Mouse (Mus musculus): ENCODE measurements around the gene Fau.

Gene Fau

DNA sequence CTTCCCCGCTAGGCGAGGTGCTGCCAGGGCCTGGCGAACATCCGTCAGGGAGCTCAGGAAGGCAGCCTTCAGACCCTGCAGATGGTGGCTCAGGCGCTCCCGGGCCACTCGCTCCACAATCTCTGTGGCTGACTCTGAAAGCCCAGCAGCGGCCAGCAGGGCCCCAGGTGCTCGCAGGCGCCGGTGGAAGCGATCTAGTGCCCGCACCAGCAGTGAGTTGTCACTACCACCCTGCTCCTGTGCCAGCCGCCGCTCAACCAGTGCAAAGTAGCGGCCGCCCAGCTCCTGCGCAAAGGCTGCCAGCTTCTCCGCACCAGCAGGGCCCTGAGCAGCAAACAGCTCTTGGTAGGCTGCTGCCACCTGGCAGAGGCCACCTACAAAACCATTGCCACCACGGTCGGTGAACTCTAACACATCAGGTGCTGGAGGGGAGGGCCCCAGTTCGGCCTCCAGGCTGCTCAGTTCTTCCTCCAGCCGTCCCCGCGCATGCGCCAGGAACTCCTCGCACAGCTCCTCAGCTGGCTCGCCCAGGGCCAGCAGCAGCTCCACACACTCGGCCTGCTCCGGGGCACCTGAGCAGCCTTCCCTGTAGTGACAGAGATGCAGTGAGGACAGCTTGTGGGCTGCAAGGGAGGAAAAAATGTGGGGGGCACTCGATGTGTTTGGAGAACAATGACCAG, 13.1 kb downstream of the Fau start:
- no peak for DNase-seq (ENCODE audit: low read depth in 1 of 2, low spot score in 2 of 2)

DNA sequence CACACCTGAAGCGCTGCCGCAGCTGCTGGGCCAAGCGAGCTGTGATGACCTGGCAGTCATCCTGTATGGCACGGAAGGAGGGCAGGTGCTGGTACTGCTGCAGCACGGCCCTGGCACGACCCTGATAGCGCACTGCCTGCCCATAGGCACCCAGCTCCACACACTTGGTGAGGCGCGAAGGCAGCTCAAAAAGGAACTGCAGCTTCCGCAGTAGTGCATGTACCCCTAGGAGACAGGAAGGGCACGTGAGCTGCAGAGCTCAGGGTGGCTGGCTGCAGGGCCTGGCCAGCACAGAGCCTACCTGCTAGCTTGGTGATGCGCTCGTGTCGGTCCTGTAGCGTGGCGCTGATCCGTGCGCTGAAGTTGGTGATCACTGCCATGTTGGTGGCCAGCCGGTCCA, 13.6 kb downstream of the Fau start:
- DNase-seq (ENCODE audit: low read depth in 1 of 2, low spot score in 2 of 2), result no peak

DNA sequence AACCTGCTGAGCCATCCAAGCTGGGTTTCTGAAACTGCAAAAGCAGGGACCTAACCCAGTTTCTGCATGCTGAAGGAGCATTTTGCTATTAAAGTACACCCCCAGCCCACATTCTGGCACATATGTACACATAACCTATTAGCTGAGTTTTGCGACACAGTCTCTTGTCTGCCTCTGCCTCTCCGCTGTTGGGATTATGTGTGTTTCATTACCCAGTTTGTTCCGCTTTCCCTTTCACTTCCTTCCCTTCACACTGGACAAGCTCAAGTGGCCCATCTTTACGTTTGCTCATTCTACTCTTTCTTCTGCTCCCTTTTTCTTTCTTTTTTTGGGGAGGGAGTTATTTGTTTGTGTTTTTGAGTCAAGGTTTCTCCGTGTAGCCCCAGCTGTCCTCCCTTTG, 16.2 kb downstream of the Fau start:
- DNase-seq (ENCODE audit: low read depth in 1 of 2, low spot score in 2 of 2), result no peak

DNA sequence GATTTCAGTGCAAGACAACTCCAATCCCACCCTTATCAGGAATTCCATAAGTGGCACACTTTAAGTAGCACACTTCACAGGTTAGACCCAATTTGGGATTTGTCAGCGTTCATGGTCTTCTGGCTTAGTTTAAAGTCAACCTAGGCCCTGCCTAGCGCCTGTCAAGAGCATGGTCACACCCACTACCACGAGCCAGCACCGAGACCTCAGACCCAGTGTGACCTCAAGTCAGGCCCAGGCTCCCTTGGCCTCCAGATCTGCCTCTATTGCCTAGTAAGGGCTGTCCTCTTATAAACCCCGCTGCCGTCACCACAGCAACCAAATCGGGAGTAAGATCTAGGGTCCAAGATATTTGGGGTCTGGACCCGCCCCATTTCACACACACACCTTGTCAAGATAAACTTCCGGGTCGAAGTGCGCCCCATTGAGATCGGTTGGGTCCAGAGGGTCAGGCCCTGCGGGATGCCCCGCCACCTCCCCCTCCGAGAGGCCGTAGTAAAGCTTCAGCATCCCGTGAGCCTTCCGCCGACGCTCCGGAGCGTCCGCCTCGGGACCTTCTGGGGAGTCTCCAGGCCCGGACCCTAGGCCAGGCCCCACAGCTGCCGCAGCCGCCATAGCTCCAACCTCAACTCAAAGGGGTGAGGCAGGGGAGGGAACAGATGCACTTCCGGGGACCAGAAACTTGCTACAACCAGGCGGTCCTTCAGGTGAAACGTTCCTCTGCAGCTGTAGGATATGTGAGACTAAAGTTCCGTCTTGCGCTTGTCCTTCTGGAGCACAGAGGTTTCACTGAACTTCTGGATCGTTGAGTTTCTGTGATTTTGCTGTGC, 19.1 kb downstream of the Fau start, which contains the start of gene Vps51:
Gene Vps51 (minus strand): TSS at position 668 of the 830 bp plus-strand sequence.
- peak; percentile 57 to 65 for DNase-seq (ENCODE audit: low read depth in 1 of 2, low spot score in 2 of 2)

DNA sequence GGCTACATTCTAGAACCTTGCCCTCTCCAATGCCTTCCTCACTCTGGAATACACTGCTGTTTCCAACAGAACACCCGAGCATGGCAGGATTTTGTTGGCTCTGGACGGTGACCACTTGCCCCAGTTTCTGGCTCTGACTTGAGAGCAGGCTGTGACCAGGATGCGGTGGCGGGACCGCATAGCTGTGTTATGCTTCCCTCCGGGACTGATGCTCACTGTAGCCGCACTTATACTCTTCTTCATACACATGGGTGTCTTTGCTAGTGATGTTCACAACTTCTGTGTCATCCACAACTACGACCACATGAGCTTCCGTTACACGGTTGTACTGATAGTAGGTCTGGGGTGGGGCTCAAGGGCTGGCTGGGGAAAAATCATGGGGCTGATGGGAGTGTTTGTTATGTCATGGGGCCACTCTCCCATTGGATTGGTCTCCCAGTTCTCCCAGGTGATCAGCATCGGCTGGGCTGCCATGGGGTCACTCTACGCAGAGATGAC, 22.4 kb downstream of the Fau start, which contains the start of gene Tmem262:
Gene Tmem262 (plus strand): TSS at position 51 of the 498 bp plus-strand sequence.
- DNase-seq (ENCODE audit: low read depth in 1 of 2, low spot score in 2 of 2), result no peak

DNA sequence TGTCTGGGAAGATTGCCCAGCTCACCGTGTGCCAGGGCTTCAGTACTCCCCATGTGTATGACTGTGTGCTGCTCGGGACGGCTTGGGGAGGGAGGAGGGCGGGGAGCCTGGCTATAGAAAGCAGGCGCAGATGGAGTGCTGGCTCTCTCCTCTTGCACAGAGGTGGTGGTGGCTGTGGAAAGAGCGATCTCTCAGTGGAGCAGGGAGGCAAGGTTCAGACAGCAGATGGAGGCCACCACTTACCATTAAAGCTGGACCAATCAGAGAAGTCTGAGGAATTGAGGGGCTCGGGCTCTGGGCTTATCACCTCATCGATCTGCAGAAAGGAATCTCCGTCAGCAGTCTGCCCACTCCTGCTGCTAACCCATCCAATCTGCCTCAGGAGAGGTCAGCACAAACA, 24.5 kb downstream of the Fau start, which contains the start of gene Gm28374:
Gene Gm28374 (minus strand): TSS at position 101 of the 400 bp plus-strand sequence.
- no peak for DNase-seq (ENCODE audit: low read depth in 1 of 2, low spot score in 2 of 2)

DNA sequence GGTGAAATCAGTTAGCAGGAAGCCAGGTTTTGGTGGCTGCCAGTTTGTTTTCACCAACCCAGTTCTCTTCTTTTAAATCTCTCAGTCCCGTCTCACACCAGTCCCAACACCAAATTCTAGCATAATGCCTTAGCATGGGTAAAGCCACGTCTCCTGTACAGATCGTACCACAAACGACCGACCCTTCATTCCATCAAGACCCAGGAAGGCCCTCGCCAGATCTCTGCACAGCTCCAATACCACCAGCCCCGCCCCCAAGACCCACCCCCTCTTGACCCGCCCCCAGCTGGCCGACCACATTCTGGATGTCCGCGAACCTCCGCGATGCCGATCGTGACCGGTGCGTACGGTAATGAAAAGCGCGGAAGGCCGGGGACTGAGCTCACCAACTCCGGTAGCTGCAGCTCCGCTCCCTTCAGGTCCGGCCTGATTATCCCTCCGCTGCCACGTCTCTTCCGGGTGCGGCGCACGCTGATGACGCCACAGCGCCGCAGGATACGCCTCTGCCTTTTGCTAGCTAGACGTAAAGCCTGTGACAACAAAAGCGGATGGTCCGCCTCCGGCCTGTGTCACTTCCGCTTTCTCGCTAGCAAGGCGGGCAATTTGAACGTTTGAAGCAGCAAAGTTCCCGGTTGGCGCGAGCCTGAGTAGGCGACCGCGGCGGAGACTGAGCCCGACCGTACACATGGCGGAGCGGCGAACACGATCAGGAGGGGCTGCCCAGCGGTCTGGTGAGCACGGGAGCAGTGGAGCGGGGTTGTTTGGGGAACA, 27.0 kb downstream of the Fau start, which contains the start of the genes Zfpl1 and Cdca5:
Gene Zfpl1 (minus strand): TSS at position 479 of the 771 bp plus-strand sequence.
Gene Cdca5 (plus strand): TSS at position 506 of the 771 bp plus-strand sequence.
- DNase-seq (ENCODE audit: low read depth in 1 of 2, low spot score in 2 of 2), result peak; percentile 93 to 95

DNA sequence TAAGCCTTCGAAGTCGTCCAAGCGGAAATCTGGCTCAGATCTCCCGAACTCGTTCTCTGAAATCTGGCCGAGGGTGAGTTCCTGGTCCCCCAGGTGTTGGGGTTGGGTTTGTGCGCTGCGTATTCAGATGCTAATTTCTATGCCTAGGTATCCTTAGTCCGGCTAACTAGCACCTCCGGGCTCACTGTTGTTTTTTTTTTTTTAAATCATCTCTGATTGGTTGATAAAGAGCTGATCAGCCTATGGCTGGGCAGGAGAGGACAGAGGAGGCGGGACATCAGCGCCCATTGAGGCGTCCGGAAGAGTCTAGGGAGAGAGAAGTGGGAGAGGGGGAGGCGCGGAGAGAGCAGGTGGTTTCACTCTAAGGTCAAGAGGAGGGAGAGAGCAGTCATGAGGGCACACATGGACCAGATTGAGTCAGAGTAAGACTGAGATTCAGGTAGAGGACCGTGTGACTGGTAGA, 27.8 kb downstream of the Fau start:
- DNase-seq (ENCODE audit: low read depth in 1 of 2, low spot score in 2 of 2), result peak in 1 of 2 experiments; percentile 46

DNA sequence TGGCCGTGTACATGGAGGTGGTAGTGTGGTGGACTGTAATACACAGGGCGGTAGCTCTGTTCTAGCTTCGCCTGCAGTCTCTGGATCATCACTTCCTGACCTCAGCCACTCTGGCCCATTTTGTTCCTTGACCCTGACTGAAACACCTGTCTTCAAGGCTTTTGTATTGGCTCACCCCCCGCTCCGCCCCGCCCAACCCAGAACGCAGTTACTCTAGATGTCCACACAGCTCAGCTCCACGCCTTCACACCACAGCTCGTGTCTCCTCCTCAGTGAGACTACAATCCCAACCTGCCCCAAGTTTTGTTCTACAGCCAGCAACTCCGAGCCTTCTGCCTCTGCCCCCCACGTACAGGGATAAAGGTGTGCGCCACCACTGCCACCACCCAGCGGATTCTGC, 31.2 kb downstream of the Fau start:
- no peak for DNase-seq (ENCODE audit: low read depth in 1 of 2, low spot score in 2 of 2)

DNA sequence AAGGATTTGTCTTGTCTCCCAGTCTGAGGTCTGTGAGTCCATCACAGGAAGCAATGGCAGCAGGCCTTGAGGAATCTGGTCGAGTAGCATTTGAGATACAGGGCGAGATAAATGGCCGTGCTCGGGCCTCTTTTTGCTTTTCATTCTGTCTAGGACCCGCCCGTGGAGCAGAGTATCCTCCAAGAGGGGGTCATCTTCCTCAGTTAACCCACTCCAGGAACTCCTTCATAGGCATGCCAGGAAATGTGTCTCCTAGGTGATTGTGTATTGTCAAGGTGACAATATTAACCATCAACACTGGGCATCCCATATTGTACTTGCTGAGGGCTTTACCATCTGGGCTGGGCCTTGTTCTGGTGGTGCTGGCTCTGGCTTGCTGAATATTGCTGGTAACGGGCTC, 36.5 kb downstream of the Fau start, which contains the start of gene AC131692.1:
Gene AC131692.1 (plus strand): TSS at position 301 of the 400 bp plus-strand sequence.
- no peak for DNase-seq (ENCODE audit: low read depth in 1 of 2, low spot score in 2 of 2)

DNA sequence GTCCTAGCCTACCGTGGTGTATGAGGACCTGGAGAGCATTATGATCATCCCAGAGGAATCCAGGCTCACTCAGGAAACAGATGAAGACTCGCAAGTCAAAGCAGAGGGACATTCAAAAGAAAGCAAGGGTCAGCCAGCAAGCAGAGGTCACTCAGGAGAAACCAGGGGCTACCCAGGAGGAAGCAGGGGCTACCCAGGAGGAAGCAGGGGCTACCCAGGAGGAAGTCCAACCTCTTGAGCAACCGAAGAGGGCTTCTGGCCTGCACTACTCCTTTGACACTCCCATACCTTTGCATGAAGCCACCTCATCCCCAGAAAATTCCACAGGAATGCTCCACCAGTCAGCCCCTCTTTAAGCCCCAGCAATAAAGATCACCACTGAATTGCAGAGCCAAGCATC, 40.2 kb downstream of the Fau start:
- no peak for DNase-seq (ENCODE audit: low read depth in 1 of 2, low spot score in 2 of 2)

DNA sequence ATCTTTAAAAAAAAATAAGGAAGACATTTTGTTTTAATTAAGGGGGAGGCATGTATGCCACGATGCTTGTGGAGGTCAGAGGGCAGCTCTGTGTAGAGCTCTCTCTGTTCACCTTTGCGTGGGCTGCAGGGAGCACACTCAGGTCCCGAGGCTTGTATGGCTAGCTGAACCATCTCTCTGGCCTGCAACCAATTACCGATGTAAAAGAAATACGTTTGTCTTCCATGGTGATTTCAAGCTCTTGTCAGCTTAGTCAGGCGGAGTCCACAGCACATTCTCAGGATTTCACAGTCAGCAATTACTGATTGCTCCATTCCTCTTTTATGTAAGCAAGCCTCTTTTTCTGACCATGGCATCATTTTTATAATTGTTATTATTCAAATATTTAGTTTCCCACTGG, 43.5 kb downstream of the Fau start:
- DNase-seq (ENCODE audit: low read depth in 1 of 2, low spot score in 2 of 2), result no peak

DNA sequence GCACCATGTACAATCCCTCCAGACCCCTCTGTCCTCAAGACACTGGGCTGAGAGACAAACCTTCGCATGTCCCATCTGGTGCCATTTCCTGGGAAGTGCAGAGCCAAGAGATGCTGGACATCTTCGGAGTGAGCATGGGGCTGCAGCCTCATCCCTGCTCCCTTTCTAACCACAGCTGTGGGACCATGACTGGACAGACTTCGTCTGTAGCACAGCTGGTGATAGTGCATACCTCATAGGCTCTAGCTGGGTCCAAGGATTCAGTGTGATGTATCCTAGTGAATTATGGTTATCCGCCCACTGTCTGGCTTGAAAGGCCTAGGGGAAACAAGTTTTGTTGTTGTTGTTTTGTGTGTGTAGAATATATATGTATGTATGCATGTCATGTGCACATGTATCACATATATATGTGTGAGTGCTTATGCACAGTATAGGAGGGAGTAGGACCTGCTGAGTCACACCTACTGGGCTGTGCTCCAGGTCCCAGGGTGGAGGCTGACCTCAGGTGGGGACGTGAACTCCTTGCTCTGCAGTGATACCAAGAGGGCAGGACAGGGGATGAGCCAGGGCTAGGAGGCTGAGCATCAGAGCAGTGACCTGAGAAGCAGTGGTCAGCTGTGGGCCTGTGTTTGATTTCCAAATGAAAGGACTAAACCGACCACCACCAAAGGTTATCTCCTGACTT, 44.7 kb downstream of the Fau start:
- no peak for DNase-seq (ENCODE audit: low read depth in 1 of 2, low spot score in 2 of 2)

DNA sequence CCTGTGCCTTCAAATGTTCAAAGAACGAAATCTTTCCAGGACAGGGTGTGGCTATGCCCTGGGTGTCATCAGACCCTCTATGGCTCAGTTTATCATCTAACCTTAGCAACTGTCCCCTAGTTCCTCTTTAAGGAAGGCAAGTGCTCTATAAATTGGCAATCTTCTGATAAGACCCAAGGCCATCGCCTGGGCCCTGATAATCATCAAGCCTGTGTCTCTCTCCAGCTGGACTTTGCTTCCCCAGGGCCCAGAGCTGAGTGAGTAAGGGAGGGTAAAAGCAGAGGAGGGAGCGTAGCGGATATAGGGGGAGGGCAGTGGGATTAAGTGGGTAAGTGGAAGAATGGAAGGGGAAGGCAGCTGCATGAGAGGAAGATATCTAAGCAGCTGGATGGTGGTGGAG, 46.8 kb downstream of the Fau start:
- no peak for DNase-seq (ENCODE audit: low read depth in 1 of 2, low spot score in 2 of 2)

DNA sequence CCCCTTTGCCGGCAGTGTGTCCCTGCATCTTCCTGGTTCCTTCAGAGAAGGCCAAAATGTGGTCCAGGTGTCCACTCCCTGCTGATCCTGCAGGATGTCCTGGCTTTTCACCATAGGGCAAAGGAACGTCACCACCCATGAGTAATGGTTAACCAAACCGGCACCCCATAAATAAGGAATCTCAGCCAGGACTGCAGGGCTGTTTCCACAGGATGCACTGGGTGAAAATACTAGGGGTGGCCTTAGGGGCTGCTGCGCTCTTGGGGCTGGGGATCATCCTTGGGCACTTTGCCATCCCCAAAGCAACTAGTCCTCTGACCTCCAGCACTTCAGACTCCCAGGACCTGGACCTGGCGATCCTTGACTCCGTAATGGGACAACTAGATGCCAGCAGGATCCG, 47.9 kb downstream of the Fau start, which contains the start of gene Naaladl1:
Gene Naaladl1 (plus strand): TSS at position 197 of the 400 bp plus-strand sequence.
- DNase-seq (ENCODE audit: low read depth in 1 of 2, low spot score in 2 of 2), result no peak
